Mouse (Mus musculus) midbrain, embryonic 15.5 days (tissue): ENCODE data around the gene Rapgef2. TPM values are rescaled to one million over a fixed set of nuclear protein-coding genes. Genes with fewer than 3 reads are reported as not detected.
A peak's percentile ranks its signal among the peaks of the same experiment; 100 is the strongest.
"Not testable (repeated sequence)": the region's sequence is repeated elsewhere in the genome, so short reads cannot be mapped to it uniquely, and the experiment has no call there.

Experiments
- ATAC-seq: fragments of 200-750 bp; cut with Nextera tagmentation; replicated peaks from 2 replicates; pipeline ENCODE4 v1.8.0; 2017; ENCODE audit warnings: moderate TSS enrichment
- H3K27ac ChIP-seq: fragments of 300-500 bp; sonication (generic); 2 replicates; pipeline ENCODE4 v1.5.1; 2015; ENCODE audit warnings: mild to moderate bottlenecking, inconsistent platforms
- H3K27me3 ChIP-seq: fragments of 300-500 bp; sonication (generic); replicated peaks from 2 replicates; pipeline ENCODE4 v1.6.1; 2015; ENCODE audit warnings: inconsistent platforms
- H3K36me3 ChIP-seq: fragments of 300-500 bp; sonication (generic); replicated peaks from 2 replicates; pipeline ENCODE4 v1.6.1; 2015; ENCODE audit warnings: inconsistent platforms
- H3K4me1 ChIP-seq: fragments of 300-500 bp; sonication (generic); 2 replicates; pipeline ENCODE4 v1.6.1; 2015; ENCODE audit warnings: inconsistent platforms
- H3K4me2 ChIP-seq: fragments of 300-500 bp; sonication (generic); 2 replicates; pipeline ENCODE4 v1.6.1; 2015; ENCODE audit warnings: inconsistent platforms, mild to moderate bottlenecking, moderate library complexity
- H3K4me3 ChIP-seq: fragments of 300-500 bp; sonication (generic); 2 replicates; pipeline ENCODE4 v1.5.1; 2015; ENCODE audit warnings: mild to moderate bottlenecking, inconsistent platforms
- H3K9ac ChIP-seq: fragments of 300-500 bp; sonication (generic); 2 replicates; pipeline ENCODE4 v1.6.1; 2015; ENCODE audit warnings: mild to moderate bottlenecking, inconsistent platforms
- H3K9me3 ChIP-seq: fragments of 300-500 bp; sonication (generic); 2 replicates; pipeline ENCODE4 v1.6.1; 2016; ENCODE audit warnings: inconsistent platforms
- WGBS: fragments of 180-500 bp; shearing (Covaris S2); methylation state at CpG from one replicate; pipeline ENCODE4 v1.1.7; 2015; ENCODE audit warnings: mixed read lengths; 5-methylcytosine and 5-hydroxymethylcytosine counted together
- polyA plus RNA-seq: library from polyadenylated mRNA; unstranded; fragments of >200 nt; fragmentation: Nextera tagmentation; extraction: Ambion mirVana; gene quantifications from 2 replicates; pipeline ENCODE4 v1.2.1, GENCODE M21; 2015

The Rapgef2 gene
- polyA plus RNA-seq, 1 experiment from 2014 or later: 14.4 TPM

DNA sequence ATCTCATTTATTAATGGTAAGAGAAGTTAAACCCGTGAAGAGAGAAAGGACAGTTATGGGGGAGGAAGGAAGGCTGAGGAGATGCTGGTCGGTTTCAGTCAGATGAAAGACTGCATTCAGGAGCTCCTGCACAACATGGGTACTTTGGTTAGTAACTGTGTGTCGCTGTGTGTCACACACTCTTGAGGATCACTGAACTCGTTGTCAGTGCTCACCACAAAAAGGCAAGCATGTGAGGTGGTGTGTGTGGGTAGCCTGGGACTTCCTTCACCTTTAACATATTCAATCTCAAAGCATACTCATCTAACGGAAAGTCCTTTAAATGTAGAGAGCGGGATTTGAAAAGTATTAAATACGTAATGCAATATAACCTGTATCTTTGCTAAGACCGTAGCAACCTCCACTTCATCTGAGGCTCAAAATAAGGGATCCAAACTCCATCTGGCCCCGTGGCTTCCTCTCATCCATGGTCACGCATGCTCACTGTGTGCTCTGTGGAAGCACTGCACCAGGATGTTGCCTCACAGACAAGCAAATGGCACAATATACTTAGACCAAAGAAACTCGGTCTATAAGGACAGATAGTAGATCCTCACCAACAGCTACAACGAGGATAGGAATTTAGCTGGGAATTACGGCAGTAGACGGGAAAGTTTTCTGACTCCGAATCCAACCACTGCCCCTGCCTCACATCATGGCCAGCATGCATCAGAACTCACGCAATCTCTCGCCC lies 58.8 kb downstream of the Rapgef2 start:
- Histone ChIP-seq H3K27ac (no peak overlapping the region), H3K9me3 (no peaks in the 10 kb centered on the region), H3K9ac (no peak overlapping the region), H3K4me3 (no peak overlapping the region), H3K36me3 (no peaks in the 10 kb centered on the region), H3K4me1 (no peaks in the 10 kb centered on the region), H3K4me2 (no peak overlapping the region), H3K27me3 (no peaks in the 10 kb centered on the region)
- ATAC-seq: no peak
- WGBS: 86% methylated on average over 17 of the region's 17 CpGs

DNA sequence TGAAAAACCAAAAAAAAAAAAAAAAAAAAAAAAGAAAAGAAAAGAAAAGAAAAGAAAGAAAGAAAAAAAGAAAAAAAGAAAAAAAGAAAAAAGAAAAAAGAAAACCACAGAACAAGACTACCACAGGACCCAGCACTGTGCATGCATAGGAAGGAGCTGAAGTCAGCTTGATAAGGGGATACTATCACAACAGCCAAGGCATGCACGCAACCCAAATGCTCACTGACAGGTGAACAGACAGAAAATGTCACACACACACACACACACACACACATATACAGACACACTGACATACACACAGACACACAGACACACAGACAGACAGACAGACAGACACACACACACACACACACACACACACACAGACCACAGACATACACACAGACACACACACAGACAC lies 59.5 kb downstream of the Rapgef2 start:
- not testable (repeated sequence) for H3K4me1 ChIP-seq, H3K4me2 ChIP-seq, H3K9ac ChIP-seq, H3K4me3 ChIP-seq, ATAC-seq, H3K36me3 ChIP-seq, H3K27ac ChIP-seq, H3K9me3 ChIP-seq, H3K27me3 ChIP-seq
- 95% methylated on average over 1 of the region's 1 CpGs for WGBS

DNA sequence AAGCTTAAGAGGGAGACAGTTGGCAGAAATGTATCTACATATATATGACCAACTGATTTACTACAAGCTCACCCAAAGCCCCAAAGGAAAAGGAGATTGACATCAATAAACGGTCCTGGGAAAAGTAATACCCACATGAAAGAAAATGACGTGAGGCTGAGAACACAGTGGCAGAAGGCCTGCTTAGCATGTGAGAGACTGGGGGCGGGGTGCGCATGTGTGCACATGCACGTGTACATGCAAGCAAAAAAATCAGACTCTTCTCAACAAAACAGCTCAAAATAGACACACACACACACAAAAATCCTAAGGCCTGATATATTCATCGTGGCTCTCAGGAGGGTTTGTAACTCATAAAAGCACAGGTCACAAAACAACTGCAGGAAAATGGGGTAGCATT lies 60.4 kb downstream of the Rapgef2 start:
- H3K4me1 ChIP-seq: no peaks in the 10 kb centered on the region
- H3K27me3 ChIP-seq: no peaks in the 10 kb centered on the region
- H3K9ac ChIP-seq: no peak overlapping the region
- H3K4me2 ChIP-seq: no peak overlapping the region
- no peak overlapping the region for H3K4me3 ChIP-seq
- no peak for ATAC-seq
- H3K27ac ChIP-seq: no peak overlapping the region
- WGBS: 72% methylated on average over 6 of the region's 6 CpGs
- H3K9me3 ChIP-seq: no peaks in the 10 kb centered on the region
- H3K36me3 ChIP-seq: no peaks in the 10 kb centered on the region

DNA sequence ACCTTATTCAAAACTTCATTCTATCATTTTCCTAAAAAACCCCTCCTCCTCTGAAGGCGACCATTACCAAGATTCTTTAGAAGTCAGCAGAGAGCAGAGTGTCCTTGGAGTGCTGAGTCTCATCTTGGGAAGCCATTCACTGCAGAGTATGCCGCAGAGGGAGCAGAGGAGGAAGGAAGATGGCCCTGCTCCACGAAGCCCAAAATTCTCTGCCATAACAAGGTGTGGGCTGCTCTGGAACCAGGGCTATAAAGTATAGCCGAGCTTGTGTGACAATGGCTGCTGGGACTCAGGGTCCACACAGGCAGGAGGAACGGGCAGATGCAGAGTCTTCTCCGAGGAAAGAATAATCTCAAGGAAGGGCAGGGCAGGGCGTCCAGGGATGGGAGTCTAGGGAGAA lies 62.0 kb downstream of the Rapgef2 start:
- Histone ChIP-seq H3K4me1 (no peaks in the 10 kb centered on the region), H3K4me3 (no peak overlapping the region), H3K27me3 (no peaks in the 10 kb centered on the region), H3K9ac (no peak overlapping the region), H3K9me3 (no peaks in the 10 kb centered on the region), H3K27ac (no peak overlapping the region), H3K4me2 (no peak overlapping the region), H3K36me3 (no peaks in the 10 kb centered on the region)
- no peak for ATAC-seq
- 78% methylated on average over 7 of the region's 7 CpGs for WGBS

DNA sequence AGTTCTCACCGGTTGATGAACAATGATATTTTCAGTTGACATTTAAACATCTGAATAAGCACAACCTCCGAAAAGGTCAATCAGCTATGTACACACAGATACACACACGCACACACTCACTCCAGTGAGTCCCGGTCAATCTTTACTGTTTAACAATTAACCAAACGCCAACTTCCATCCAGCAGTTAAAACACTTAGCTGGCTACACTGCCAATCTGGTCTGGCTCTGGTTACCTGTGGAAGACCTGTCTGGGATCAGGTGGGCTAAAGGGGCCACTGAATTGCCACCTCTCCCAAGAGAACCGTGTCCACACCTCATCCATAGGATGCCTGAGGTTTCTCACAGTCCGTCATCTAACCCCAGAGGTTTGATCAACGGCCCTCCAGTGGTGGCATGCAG lies 63.0 kb downstream of the Rapgef2 start:
- WGBS: 62% methylated on average over 8 of the region's 8 CpGs
- Histone ChIP-seq H3K4me2 (no peak overlapping the region), H3K36me3 (no peaks in the 10 kb centered on the region), H3K27ac (no peak overlapping the region), H3K4me1 (peaks cover 4% of the 10 kb centered on the region), H3K27me3 (no peaks in the 10 kb centered on the region), H3K9me3 (no peaks in the 10 kb centered on the region), H3K9ac (no peak overlapping the region), H3K4me3 (no peak overlapping the region)
- ATAC-seq: no peak

DNA sequence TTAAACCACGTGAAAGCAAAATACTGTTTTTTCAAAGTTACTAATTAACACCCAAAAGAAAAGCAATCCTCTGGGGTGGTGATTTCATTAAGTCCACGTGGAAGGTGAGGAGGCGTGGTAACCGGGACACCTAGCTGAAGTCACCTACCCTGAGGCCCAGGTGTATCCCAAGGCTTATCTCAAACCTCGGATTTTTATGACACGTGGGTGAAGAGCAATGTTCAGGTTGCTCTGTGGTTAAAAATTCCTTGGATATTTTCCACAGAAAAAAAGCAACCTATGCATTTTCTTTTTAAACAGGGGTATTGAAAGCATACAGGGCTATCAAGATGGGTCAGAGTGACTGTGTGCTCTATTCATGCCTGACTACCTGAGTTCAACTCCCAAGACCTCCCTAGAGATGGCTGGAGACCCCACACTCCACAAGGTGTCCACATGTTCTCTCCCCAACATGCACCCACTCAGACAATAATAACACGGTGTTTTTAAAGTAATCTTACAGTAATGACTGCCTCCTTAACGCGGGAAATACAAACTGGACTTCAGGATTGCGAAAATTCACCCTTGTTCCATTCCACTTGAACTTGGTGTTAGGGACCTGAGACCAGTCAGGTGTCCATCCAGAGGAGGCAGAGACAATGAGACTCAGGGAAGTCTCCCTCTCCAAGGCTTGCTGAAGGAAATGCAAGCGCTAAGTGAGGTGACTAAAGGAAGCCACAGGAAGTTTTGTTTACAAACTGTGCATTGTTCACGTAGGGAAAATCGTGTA lies 63.9 kb downstream of the Rapgef2 start:
- H3K27ac ChIP-seq: no peak overlapping the region
- no peak overlapping the region for H3K9ac ChIP-seq
- no peaks in the 10 kb centered on the region for H3K9me3 ChIP-seq
- no peak overlapping the region for H3K4me3 ChIP-seq
- peaks cover 4% of the 10 kb centered on the region for H3K4me1 ChIP-seq
- no peaks in the 10 kb centered on the region for H3K27me3 ChIP-seq
- no peak for ATAC-seq
- no peaks in the 10 kb centered on the region for H3K36me3 ChIP-seq
- WGBS: 64% methylated on average over 13 of the region's 13 CpGs
- no peak overlapping the region for H3K4me2 ChIP-seq

DNA sequence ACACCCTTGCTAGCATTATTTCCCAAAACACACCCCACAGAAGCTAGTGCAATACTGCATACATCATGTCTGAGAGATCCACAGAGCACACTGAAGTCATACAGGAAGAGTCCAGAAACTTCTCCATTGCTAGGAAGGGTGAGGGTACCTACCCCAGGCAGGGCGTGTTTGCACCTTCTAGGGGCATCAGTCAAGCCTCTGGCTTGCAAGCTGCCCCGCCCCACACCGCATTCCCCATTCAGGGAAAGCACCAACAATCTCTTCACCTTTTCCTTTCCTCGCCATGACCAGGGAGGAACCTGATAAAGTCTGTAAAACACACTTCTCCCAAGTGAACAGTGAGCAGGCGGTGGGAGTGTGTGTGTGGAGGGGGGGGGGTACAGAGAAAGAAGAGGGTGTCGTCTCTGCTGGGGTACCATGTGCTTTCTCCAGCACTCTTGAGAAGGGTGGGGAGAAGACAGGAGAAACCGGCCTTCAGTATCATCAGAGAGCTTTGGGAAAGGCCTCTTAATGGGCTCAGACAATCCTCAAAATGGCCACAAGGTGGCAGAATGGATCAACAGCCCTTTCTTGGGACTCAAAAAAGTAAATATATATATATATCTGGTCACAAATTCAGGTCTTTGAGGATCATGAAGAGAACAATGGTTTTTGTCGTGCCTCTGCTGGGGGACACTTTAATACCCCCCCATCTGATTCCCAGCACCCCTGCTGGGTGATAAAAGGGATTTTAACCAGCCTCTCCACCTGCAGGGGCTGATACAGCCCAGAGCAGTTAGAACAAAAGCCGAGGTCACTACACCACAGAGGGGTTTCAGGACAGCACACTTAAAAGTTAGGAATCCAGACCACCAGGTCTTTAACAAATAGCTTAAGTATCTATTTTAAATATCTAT lies 64.8 kb downstream of the Rapgef2 start:
- no peak overlapping the region for H3K9ac ChIP-seq
- no peak overlapping the region for H3K4me2 ChIP-seq
- peaks cover 4% of the 10 kb centered on the region for H3K4me1 ChIP-seq
- H3K27me3 ChIP-seq: no peaks in the 10 kb centered on the region
- peak; percentile 67 for ATAC-seq
- 38% methylated on average over 9 of the region's 9 CpGs for WGBS
- H3K27ac ChIP-seq: no peak overlapping the region
- H3K4me3 ChIP-seq: no peak overlapping the region
- H3K9me3 ChIP-seq: no peaks in the 10 kb centered on the region
- H3K36me3 ChIP-seq: no peaks in the 10 kb centered on the region

DNA sequence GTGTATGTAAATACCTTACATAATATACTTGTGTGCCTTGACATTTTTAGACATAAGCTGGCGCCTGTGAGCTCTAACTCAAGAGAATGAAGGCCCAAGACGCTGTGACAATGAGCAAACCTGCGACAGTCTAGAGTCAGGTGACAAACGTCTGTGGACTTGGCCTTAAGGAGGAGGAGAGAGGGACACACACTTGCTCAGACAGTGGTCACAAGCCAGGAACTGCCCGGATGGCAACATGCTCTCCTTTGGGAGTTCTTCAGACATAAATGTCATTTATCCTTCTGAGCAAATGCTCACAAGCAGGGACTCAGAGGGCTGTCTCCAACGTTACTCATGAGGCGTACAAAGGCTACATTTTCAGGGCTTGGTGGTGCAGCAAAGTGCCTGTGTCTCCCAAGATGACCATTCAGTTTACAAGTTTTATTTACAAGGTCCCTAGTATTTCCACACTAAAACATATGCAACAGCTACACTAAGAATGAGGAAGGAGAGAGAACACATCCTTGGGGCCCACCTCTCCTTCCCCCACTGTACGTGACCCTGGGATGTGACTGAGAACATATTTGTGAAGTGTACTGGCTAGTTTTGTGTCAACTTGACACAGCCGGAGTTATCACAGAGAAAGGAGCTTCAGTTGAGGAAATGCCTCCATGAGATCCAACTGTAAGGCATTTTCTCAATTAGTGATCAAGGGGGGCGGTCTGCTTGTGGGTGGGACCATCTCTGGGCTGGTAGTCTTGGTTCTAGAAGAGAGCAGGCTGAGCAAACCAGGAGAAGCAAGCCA lies 67.0 kb downstream of the Rapgef2 start:
- Histone ChIP-seq H3K4me1 (peaks cover 4% of the 10 kb centered on the region), H3K4me2 (no peak overlapping the region), H3K27ac (no peak overlapping the region), H3K9ac (no peak overlapping the region), H3K9me3 (no peaks in the 10 kb centered on the region), H3K36me3 (no peaks in the 10 kb centered on the region), H3K27me3 (no peaks in the 10 kb centered on the region), H3K4me3 (no peak overlapping the region)
- 36% methylated on average over 10 of the region's 10 CpGs for WGBS
- ATAC-seq: no peak

DNA sequence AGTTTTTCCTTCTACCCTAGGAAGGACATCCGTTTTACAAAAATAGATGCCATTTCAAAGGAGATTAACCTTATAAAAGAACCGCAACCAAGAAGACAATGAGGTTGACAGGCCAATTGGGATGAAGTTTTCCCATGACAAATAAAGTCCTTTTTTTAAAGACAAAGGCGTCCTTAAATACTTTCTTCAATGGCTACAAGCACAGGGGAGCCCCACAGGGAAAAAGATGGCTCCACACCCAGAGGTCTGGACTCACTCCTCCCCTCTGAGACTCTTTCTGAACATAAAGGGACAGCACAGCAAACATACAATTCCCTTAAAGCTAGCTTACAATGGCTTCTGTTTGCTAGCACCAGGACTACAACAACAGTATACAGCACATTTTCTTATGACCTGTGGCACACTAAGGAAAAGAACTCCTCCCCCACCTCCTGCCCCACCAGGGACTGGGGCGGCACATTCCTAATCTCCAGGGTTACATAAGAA lies 67.7 kb downstream of the Rapgef2 start:
- 5% methylated on average over 4 of the region's 4 CpGs for WGBS
- no peaks in the 10 kb centered on the region for H3K27me3 ChIP-seq
- no peaks in the 10 kb centered on the region for H3K9me3 ChIP-seq
- no peak overlapping the region for H3K27ac ChIP-seq
- H3K9ac ChIP-seq: no peak overlapping the region
- no peak overlapping the region for H3K4me2 ChIP-seq
- no peak overlapping the region for H3K4me3 ChIP-seq
- H3K36me3 ChIP-seq: no peaks in the 10 kb centered on the region
- no peak for ATAC-seq
- peaks cover 4% of the 10 kb centered on the region for H3K4me1 ChIP-seq

DNA sequence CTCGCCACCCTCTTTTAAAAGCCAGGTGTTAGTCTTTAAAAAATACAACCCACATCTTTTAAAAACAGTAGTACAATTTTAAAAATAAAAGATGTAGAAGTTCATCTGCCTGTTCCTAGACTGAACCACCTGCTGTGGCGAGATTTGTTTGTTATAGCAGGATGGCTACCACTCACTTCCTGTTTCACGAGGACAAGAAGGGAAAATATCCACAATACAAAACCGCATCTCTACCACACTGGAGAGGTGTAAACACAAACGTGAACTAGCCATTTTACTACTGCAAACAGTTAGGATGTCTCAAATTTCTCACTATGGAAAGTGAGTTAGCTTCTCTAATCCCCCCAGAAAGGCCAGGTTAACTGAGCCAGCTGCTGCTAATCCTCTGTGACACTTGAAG lies 76.1 kb downstream of the Rapgef2 start:
- Histone ChIP-seq H3K27ac (no peak overlapping the region), H3K9me3 (no peaks in the 10 kb centered on the region), H3K4me1 (no peaks in the 10 kb centered on the region), H3K4me2 (no peak overlapping the region), H3K27me3 (no peaks in the 10 kb centered on the region), H3K9ac (no peak overlapping the region), H3K4me3 (no peak overlapping the region), H3K36me3 (no peaks in the 10 kb centered on the region)
- WGBS: 73% methylated on average over 5 of the region's 5 CpGs
- ATAC-seq: no peak

DNA sequence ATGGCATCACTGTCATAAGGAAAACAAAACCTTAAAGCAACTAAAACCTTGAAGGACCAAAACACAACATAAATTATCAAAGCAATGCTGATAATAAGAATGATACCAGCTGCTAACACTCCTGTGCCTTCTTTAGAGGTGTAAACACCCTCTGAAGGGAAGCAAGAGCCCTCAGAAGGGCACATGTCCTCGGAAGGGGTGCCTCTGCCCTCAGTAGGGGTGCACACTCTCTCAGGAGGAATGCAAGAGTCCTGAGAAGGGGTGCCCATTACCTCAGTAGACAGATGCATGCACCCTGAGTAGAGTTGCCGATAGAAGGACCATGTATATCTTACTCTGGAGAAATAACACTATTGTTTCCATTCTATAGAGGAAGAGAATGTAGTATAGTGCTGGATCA lies 79.1 kb downstream of the Rapgef2 start:
- H3K9ac ChIP-seq: no peak overlapping the region
- H3K4me1 ChIP-seq: peaks cover 6% of the 10 kb centered on the region; the same call in 1 of the 2 replicates
- ATAC-seq: no peak
- no peaks in the 10 kb centered on the region for H3K9me3 ChIP-seq
- no peaks in the 10 kb centered on the region for H3K36me3 ChIP-seq
- H3K4me3 ChIP-seq: no peak overlapping the region
- WGBS: 94% methylated on average over 2 of the region's 2 CpGs
- H3K27ac ChIP-seq: no peak overlapping the region
- H3K4me2 ChIP-seq: no peak overlapping the region
- no peaks in the 10 kb centered on the region for H3K27me3 ChIP-seq
